Mouse (Mus musculus) olfactory bulb, adult 2 months (tissue): ENCODE measurements around the gene Chl1.

Experiments
- CTCF ChIP-seq: fragments of 200-500 bp; IDR thresholded peaks from 2 replicates; pipeline ENCODE4 v1.5.1; 2012; ENCODE audit warnings: low read depth, mild to moderate bottlenecking, low read length, moderate library complexity; ENCODE audit not compliant: insufficient read depth
- POLR2A ChIP-seq: fragments of 200-500 bp; IDR thresholded peaks from 2 replicates; pipeline ENCODE4 v1.6.1; 2012; ENCODE audit warnings: mild to moderate bottlenecking, low read depth, low read length, moderate library complexity; ENCODE audit not compliant: insufficient read depth

DNA sequence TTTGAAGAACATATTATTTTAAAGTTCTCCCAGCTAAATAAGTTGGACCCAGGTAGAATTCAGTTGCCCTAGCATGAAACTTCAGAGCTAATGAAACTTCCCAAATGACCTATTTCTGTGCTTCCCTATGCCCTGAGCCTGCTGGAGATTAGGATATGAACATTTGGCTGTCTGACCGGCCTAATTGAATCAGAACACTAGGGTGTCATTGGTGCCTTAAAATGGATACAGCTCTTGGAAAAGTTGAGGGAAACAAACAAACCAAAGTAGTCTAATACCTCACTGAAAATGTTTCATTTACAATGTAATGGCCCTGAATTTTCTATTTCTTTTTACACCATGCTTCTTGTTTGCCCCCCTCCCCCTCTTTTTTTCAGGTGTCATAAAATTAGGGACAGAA, 73.8 kb downstream of the Chl1 start:
- TF ChIP-seq POLR2A: no peak
- no peak for TF ChIP-seq CTCF
